Comparison of ENCODE assay signal across 8 mouse cellular contexts in the genomic region with DNA sequence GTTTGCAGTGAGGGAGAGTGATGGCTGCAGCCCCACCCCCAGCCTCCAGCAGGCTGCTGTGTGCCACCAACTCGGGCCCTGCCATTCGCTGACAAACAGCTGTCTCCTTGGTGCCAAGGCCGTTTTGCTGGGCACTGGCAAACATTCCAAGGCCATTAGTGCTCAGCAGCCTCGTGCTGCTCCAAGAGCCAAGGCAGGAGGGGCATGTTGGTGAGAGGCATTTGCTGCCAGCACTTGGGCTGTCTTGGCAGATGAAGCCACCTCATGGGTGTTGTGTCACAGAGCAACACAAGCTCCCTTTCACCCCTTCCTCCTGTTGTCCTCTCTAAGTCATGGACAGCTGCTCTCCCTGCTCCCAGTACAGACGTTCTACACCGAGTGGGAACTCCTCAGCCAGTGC. TPM values are rescaled to one million over a fixed set of nuclear protein-coding genes. Genes with fewer than 3 reads are reported as not detected.
DNase-seq lines count a peak whose midpoint lies in the region; ATAC-seq lines count a peak whose summit lies in the region.

No protein-coding gene starts in this region.

- H3K9ac ChIP-seq in hindbrain, embryonic 14.5 days: no peak overlapping the region

- H3K36me3 ChIP-seq in hindbrain, embryonic 14.5 days (replicated peaks; ENCODE audit: control insufficient read depth, insufficient read depth): 0 out of 2 replicates have a peak, but pooled peaks cover 7% of the 10 kb centered on the region
- peaks cover 49% of the 10 kb centered on the region for H3K36me3 ChIP-seq in hindbrain, embryonic 10.5 days
- H3K36me3 ChIP-seq in limb, embryonic 10.5 days: peaks cover 35% of the 10 kb centered on the region

- H3K4me1 ChIP-seq in hindbrain, embryonic 14.5 days (replicated peaks; ENCODE audit: control insufficient read depth, insufficient read depth, low read length): peaks cover 2% of the 10 kb centered on the region; the same call in 1 of the 2 replicates
- no peaks in the 10 kb centered on the region for H3K4me1 ChIP-seq in hindbrain, embryonic 10.5 days (replicated peaks)
- no peaks in the 10 kb centered on the region for H3K4me1 ChIP-seq in limb, embryonic 10.5 days

- H3K27ac ChIP-seq in hindbrain, embryonic 14.5 days: no peak overlapping the region
- no peak overlapping the region for H3K27ac ChIP-seq in hindbrain, embryonic 10.5 days
- no peak overlapping the region for H3K27ac ChIP-seq in limb, embryonic 10.5 days

- WGBS in hindbrain, embryonic 14.5 days: 68% methylated on average over 6 of the region's 6 CpGs
- 84% methylated on average over 6 of the region's 6 CpGs for WGBS in hindbrain, embryonic 10.5 days
- WGBS in limb, embryonic 10.5 days: 83% methylated on average over 6 of the region's 6 CpGs

- no peak for DNase-seq in hindbrain, embryonic 14.5 days (ENCODE audit: low spot score)
- no peak for DNase-seq in hindbrain, embryonic 10.5 days (ENCODE audit: low spot score)
- peak; percentile 21 for DNase-seq in NIH3T3 (ENCODE audit: low read depth)
- DNase-seq in cerebellum, adult 9-10 months: peak; percentile 31
- peak; percentile 46 to 53 for DNase-seq in heart, postnatal 36 days
- DNase-seq in right cerebral cortex, postnatal 36 days (ENCODE audit: low spot score in 2 of 2): peak; percentile 34 to 59
- DNase-seq in limb, embryonic 10.5 days (ENCODE audit: low spot score): no peak

- intact Hi-C loops in heart, postnatal 36 days (cut with DNase I): loop anchor here (5.0 kb wide), 1 partner anchor 51 kb away; no protein-coding TSS in a partner anchor

- H3K27me3 ChIP-seq in hindbrain, embryonic 14.5 days (ENCODE audit: control insufficient read depth, insufficient read depth, low read length): no peaks in the 10 kb centered on the region
- H3K27me3 ChIP-seq in hindbrain, embryonic 10.5 days (ENCODE audit: insufficient read depth, poor library complexity, severe bottlenecking): no peaks in the 10 kb centered on the region
- H3K27me3 ChIP-seq in limb, embryonic 10.5 days (ENCODE audit: low read depth, poor library complexity, severe bottlenecking): no peaks in the 10 kb centered on the region

- no peak overlapping the region for H3K4me3 ChIP-seq in hindbrain, embryonic 14.5 days (replicated peaks; ENCODE audit: low read length)
- no peak overlapping the region for H3K4me3 ChIP-seq in hindbrain, embryonic 10.5 days
- no peak overlapping the region for H3K4me3 ChIP-seq in limb, embryonic 10.5 days

- ATAC-seq in hindbrain, embryonic 14.5 days (ENCODE audit: low FRiP score): peak; percentile 48; the same call in 1 of the 2 replicates
- ATAC-seq in megakaryocyte, adult 5-6 weeks (ENCODE audit: poor library complexity, severe bottlenecking): no peak

- no peaks in the 10 kb centered on the region for H3K9me3 ChIP-seq in hindbrain, embryonic 14.5 days (ENCODE audit: control insufficient read depth, low read length)
- H3K9me3 ChIP-seq in hindbrain, embryonic 10.5 days: no peaks in the 10 kb centered on the region
- no peaks in the 10 kb centered on the region for H3K9me3 ChIP-seq in limb, embryonic 10.5 days (replicated peaks)

- no peak overlapping the region for H3K4me2 ChIP-seq in hindbrain, embryonic 14.5 days (replicated peaks)

RNA-seq across cellular contexts. Expression of gene Vstm2l, which starts 41.2 kb away (rescaled TPM):
- 48.4 and 48.9 TPM in 2 replicates for polyA plus RNA-seq in hindbrain, embryonic 14.5 days (2014; fragmentation: Nextera tagmentation; extraction: Ambion mirVana)
- polyA plus RNA-seq in hindbrain, embryonic 10.5 days (2016; fragmentation: Nextera tagmentation; extraction: Ambion mirVana): 0.62 and 3.2 TPM in 2 replicates
- total RNA-seq in heart, postnatal 36 days (2021): under 1 TPM; 0.22 to 0.24 TPM
- not detected in 2 replicates for polyA plus RNA-seq in limb, embryonic 10.5 days (2016; fragmentation: Nextera tagmentation; extraction: Ambion mirVana)
- total RNA-seq in megakaryocyte, adult 5-6 weeks (2015): not detected in 2 replicates
- not detected in 2 replicates for total RNA-seq in megakaryocyte, adult 5-6 weeks (2017)

Comparison
In these comparisons a context has a peak if more than half of its experiments do, and no peak if none do; other contexts are left out.
1. RNA of gene Vstm2l, which starts 41.2 kb away (polyA plus RNA-seq): 48.4 to 48.9 TPM in hindbrain, embryonic 14.5 days; 0.62 to 3.2 TPM in hindbrain, embryonic 10.5 days and not detected in limb, embryonic 10.5 days; every median in the first group is over 10 times any median in the second.
2. DNase-seq: peak in NIH3T3 (single experiment), cerebellum, adult 9-10 months (single experiment), heart, postnatal 36 days (2 of 2) and right cerebral cortex, postnatal 36 days (2 of 2); none in hindbrain, embryonic 14.5 days (single experiment), hindbrain, embryonic 10.5 days (single experiment) and limb, embryonic 10.5 days (single experiment).